Mouse (Mus musculus) kidney, embryonic 16.5 days (tissue): ENCODE measurements at regions not wholly inside any gene's neighbourhood (a gene's known extent, or its start where the extent isn't known, plus 50 kb on each side); places are given as distances from the start of the nearest gene placed in this dataset.
A peak's percentile ranks its signal among the peaks of the same experiment; 100 is the strongest.

ENCODE experiments used
- ATAC-seq: fragments of 200-750 bp; cut with Nextera tagmentation; 2 replicates; pipeline ENCODE4 v1.8.0; 2017; ENCODE audit warnings: moderate TSS enrichment; ENCODE audit not compliant: low FRiP score, low TSS enrichment
- H3K27ac ChIP-seq: fragments of 300-500 bp; sonication (generic); 2 replicates; pipeline ENCODE4 v1.5.1; 2014; ENCODE audit warnings: low read length
- H3K27me3 ChIP-seq: fragments of 300-500 bp; sonication (generic); 2 replicates; pipeline ENCODE4 v1.6.1; 2014; ENCODE audit warnings: low read length, control low read depth, mixed read lengths; ENCODE audit not compliant: insufficient read depth
- H3K36me3 ChIP-seq: fragments of 300-500 bp; sonication (generic); 2 replicates; pipeline ENCODE4 v1.6.1; 2014; ENCODE audit warnings: low read length, control low read depth, mixed read lengths; ENCODE audit not compliant: insufficient read depth
- H3K4me1 ChIP-seq: fragments of 300-500 bp; sonication (generic); 2 replicates; pipeline ENCODE4 v1.6.1; 2014; ENCODE audit warnings: low read length, control low read depth, mixed read lengths; ENCODE audit not compliant: insufficient read depth
- H3K4me2 ChIP-seq: fragments of 300-500 bp; sonication (generic); replicated peaks from 2 replicates; pipeline ENCODE4 v1.6.1; 2014; ENCODE audit warnings: low read depth, low read length
- H3K4me3 ChIP-seq: fragments of 300-500 bp; sonication (generic); 2 replicates; pipeline ENCODE4 v1.5.1; 2014; ENCODE audit warnings: mild to moderate bottlenecking, low read length
- H3K9ac ChIP-seq: fragments of 300-500 bp; sonication (generic); replicated peaks from 2 replicates; pipeline ENCODE4 v1.6.1; 2014; ENCODE audit warnings: low read length
- H3K9me3 ChIP-seq: fragments of 300-500 bp; sonication (generic); 2 replicates; pipeline ENCODE4 v1.6.1; 2016; ENCODE audit warnings: low read length, control low read depth
- WGBS: fragments of 180-500 bp; shearing (Covaris S2); extraction: QIAGEN DNeasy Blood & Tissue Kit; methylation state at CpG from one replicate; pipeline ENCODE4 v1.1.7; 2014; 5-methylcytosine and 5-hydroxymethylcytosine counted together

DNA sequence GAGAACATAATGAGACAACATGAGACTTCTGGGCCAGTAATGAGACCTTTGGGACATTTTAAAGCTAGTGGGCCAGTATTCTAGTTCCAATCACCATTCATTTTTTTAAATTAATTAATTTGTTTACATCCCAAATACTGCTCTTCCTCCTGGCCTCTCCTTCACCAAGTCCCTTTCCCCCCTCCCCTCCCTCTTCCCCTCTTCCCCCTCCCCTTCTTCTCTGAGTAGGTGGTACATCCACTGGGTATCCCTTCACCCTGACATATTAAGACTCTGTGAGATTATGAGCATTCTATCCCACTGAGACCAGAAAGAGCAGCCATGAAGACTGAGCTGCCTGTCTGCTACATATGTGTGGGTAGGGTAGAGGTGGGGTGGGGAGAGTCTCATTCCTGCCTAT is 213.7 kb upstream of the Tnc start:
- no peaks in the 10 kb centered on the region for H3K27me3 ChIP-seq
- H3K9me3 ChIP-seq, result no peaks in the 10 kb centered on the region
- no peak overlapping the region for H3K4me2 ChIP-seq
- no peak overlapping the region for H3K27ac ChIP-seq
- no peaks in the 10 kb centered on the region for H3K4me1 ChIP-seq
- H3K36me3 ChIP-seq, result no peaks in the 10 kb centered on the region
- H3K4me3 ChIP-seq, result no peak overlapping the region
- H3K9ac ChIP-seq, result no peak overlapping the region
- ATAC-seq, result no peak

DNA sequence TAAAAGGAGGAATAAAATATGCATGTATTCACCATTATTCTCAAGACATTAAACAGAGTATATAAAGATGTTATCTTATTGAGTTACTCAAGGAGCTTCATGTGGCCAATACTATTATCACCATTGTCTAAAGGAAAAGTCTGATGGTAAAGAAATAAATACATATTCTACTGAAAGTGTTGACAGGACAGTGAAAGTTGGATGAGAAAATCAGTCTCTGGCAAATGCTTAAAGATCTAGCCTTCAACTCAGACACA is 213.3 kb upstream of the Tnc start:
- no peak for ATAC-seq

DNA sequence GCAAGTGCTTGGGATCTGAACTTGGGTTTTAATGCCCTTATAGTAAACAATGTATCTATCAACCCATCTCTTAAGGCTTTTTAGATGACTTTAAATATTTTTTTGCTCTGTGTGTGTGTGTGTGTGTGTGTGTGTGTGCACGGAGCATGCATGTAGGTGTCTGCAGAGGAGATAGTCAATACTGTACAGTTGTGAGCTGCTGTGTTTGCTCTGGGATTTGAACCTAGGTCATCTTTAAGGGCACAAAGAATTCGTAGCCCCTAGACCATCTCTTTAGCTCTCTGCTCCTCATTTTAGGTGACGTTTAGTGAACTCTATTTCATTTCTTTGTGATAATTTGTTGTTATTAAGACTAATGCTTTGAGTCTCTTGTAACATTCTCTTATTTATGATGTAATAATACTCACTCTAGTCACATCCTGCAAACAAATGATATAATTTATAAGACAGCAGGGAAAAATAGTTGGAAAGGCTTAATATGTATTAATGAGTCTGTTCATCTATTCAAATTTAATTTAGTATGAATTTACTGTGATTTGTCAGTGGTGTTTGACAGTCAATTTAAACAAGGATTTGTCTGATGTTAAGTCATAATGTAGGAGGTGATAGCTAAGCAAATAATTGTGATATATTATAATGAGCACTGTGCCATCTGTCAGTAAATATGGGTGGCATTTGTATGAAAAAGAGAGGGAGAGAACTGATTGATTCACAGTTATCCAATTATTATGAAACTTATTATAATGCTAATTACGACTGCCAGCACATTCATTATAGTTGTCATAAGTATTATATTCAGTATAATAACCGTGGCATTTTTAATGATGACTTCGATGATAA is 212.8 kb upstream of the Tnc start:
- H3K27ac ChIP-seq, result no peak overlapping the region
- no peak overlapping the region for H3K9ac ChIP-seq
- ATAC-seq, result no peak
- H3K9me3 ChIP-seq, result no peaks in the 10 kb centered on the region
- H3K4me2 ChIP-seq, result no peak overlapping the region
- no peak overlapping the region for H3K4me3 ChIP-seq
- no peaks in the 10 kb centered on the region for H3K36me3 ChIP-seq
- no peaks in the 10 kb centered on the region for H3K27me3 ChIP-seq
- no peaks in the 10 kb centered on the region for H3K4me1 ChIP-seq
- 84% methylated on average over 6 of the region's 6 CpGs for WGBS

More for the DNA sequence above, 213.3 kb upstream of the Tnc start:
- H3K9me3 ChIP-seq, result no peaks in the 10 kb centered on the region
- no peak overlapping the region for H3K4me3 ChIP-seq
- no peaks in the 10 kb centered on the region for H3K36me3 ChIP-seq
- H3K4me2 ChIP-seq, result no peak overlapping the region
- H3K27me3 ChIP-seq, result no peaks in the 10 kb centered on the region
- no peak overlapping the region for H3K27ac ChIP-seq
- no peak overlapping the region for H3K9ac ChIP-seq
- H3K4me1 ChIP-seq, result no peaks in the 10 kb centered on the region

DNA sequence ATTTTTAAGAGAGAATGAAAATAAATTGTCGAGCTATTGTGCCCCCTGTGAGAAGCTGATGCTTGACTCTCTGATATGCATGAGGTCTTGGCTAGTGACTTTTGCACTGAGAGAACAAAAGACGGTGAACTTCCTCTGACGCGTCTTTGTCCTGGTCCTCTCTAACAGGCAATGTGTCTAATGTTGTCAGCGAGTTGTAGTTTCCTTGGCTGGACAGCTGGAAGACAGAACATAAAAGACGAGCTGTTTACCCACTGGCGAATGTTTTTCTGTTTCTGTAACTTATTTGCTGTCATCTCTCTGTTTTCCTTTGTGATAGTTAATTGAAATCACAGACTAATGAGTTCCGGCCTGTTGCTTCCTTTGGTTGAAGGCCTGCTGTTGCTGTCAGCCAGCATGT is 208.4 kb upstream of the Tnc start:
- ATAC-seq, result peak; percentile 61; the same call in 1 of the 2 replicates

DNA sequence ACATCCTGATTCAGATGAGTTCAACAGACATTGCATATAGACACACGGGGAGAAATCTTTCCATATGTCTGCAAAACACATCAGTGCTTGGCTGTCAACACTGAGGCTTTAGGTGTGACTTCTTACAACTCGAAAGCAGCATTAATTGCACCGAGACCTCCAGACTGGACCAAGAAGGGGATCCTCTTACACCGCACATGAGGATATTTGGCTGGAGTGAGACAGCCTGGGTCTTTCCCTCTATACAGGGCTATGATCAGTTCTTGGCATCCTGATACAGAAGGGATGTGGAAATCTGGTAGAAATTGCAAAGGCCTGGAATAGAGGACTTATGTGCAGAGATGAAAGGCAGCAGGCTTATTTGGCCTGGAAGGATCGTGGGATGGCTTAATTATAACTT is 203.9 kb upstream of the Tnc start:
- Histone ChIP-seq H3K36me3 (no peaks in the 10 kb centered on the region), H3K27me3 (no peaks in the 10 kb centered on the region), H3K4me3 (no peak overlapping the region), H3K9me3 (no peaks in the 10 kb centered on the region), H3K4me2 (no peak overlapping the region), H3K4me1 (no peaks in the 10 kb centered on the region), H3K27ac (no peak overlapping the region), H3K9ac (no peak overlapping the region)
- ATAC-seq, result no peak
- WGBS, result 73% methylated on average over 5 of the region's 5 CpGs

More for the DNA sequence above, 208.4 kb upstream of the Tnc start:
- H3K27me3 ChIP-seq, result no peaks in the 10 kb centered on the region
- WGBS, result 24% methylated on average over 8 of the region's 8 CpGs
- H3K9ac ChIP-seq, result no peak overlapping the region
- H3K36me3 ChIP-seq, result no peaks in the 10 kb centered on the region
- H3K27ac ChIP-seq, result no peak overlapping the region
- no peak overlapping the region for H3K4me2 ChIP-seq
- H3K4me1 ChIP-seq, result no peaks in the 10 kb centered on the region
- H3K4me3 ChIP-seq, result no peak overlapping the region
- H3K9me3 ChIP-seq, result no peaks in the 10 kb centered on the region

DNA sequence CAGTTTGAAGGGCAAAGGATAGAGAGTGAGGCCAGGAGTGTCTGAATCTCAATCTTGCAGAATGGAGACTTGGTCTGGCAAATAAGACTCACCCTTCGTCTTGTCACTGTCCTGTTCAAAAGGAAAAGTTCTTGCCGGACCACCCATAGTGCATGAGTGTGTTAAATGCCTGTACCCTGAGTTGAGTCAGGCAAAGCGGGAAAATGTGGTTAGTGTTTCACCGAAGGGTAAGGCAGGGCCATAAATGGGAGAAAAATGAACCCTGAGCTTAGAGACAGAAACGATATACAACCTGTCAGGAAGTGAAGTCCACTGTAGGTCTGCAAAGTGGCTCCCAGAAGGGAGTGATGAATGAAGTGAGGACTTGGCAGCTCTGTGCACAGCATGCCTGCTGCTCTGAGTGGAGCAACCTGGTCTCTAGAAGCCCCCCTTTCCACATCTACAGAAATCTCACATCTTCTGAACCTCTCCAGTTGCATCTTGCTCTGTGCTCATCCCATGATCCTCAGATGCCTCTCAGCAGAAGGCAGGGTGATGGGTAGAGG is 191.5 kb upstream of the Tnc start:
- Histone ChIP-seq H3K4me2 (no peak overlapping the region), H3K9ac (no peak overlapping the region), H3K27ac (no peak overlapping the region), H3K9me3 (no peaks in the 10 kb centered on the region), H3K36me3 (no peaks in the 10 kb centered on the region), H3K27me3 (no peaks in the 10 kb centered on the region), H3K4me3 (no peak overlapping the region), H3K4me1 (no peaks in the 10 kb centered on the region; the same call in 1 of the 2 replicates)
- ATAC-seq, result 0 out of 2 replicates have a peak, but pooled peaks have one; percentile 23
- 18% methylated on average over 5 of the region's 5 CpGs for WGBS

DNA sequence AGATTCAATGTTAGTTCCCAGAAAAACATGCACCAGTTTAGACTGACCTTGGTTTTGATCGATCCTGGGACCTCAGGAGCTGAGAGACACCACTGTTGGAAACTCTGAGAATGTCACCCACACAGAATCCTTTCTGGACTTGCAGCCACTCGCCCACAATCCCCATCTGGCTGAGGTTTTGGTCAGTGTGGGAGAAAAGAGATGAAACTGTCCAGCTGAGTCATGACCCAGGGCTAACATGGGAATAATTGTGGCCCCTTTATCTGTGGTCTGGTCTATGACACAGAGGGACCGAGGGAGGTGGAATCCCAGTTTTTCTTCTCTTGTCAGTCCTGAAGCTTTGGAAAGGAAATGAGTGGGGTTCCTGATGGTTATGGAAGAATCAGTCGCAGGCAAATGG is 188.7 kb upstream of the Tnc start:
- no peaks in the 10 kb centered on the region; the same call in 1 of the 2 replicates for H3K4me1 ChIP-seq
- no peak overlapping the region for H3K4me2 ChIP-seq
- H3K9me3 ChIP-seq, result no peaks in the 10 kb centered on the region
- no peak overlapping the region for H3K4me3 ChIP-seq
- no peak overlapping the region for H3K9ac ChIP-seq
- 85% methylated on average over 4 of the region's 4 CpGs for WGBS
- no peak overlapping the region for H3K27ac ChIP-seq
- no peaks in the 10 kb centered on the region for H3K27me3 ChIP-seq
- no peak for ATAC-seq
- H3K36me3 ChIP-seq, result no peaks in the 10 kb centered on the region

DNA sequence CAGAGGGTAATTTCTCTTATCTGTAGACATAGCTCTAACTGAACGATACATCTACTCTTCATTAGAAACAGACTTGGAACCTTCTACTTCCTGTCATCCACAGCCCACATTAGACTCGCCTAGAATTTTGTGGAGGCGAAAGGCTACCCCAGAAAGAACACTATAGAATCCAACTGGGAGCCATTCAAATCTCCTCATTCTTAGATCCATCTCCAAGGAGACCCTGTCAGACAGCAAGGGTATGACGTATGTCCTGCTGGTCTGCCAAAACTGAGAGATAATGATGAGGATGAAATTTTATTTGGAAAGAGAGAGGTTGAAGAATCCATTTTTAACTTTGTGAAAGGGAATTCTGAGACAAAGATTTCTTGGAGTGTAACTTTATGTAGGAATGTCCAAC is 185.3 kb upstream of the Tnc start:
- no peak overlapping the region for H3K4me2 ChIP-seq
- H3K36me3 ChIP-seq, result no peaks in the 10 kb centered on the region
- no peak overlapping the region for H3K27ac ChIP-seq
- ATAC-seq, result no peak
- no peak overlapping the region for H3K9ac ChIP-seq
- H3K27me3 ChIP-seq, result no peaks in the 10 kb centered on the region
- 89% methylated on average over 4 of the region's 4 CpGs for WGBS
- H3K4me3 ChIP-seq, result no peak overlapping the region
- H3K4me1 ChIP-seq, result no peaks in the 10 kb centered on the region
- H3K9me3 ChIP-seq, result no peaks in the 10 kb centered on the region

DNA sequence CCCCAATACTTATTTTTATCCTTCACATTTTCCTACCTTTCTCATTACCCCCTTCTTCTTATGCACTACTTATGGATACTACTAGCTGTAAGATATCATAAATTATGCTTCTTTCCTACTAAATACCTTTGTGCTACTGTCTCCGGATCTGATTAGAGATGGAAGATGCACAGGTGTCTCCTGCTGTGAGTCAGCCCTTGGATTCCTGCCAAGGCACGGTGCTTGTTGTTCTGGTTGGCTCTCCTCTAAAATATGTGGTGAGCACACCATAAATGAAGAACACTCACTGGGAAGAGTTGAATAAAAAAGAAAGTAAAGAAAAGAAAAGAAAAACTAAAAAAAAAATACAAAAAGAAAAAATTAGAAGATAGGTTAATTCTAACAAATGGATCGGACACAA is 181.5 kb upstream of the Tnc start:
- Histone ChIP-seq H3K9me3 (no peaks in the 10 kb centered on the region), H3K4me1 (no peaks in the 10 kb centered on the region), H3K27me3 (no peaks in the 10 kb centered on the region), H3K27ac (no peak overlapping the region), H3K36me3 (no peaks in the 10 kb centered on the region), H3K4me2 (no peak overlapping the region), H3K4me3 (no peak overlapping the region), H3K9ac (no peak overlapping the region)
- 64% methylated on average over 3 of the region's 3 CpGs for WGBS
- ATAC-seq, result no peak

DNA sequence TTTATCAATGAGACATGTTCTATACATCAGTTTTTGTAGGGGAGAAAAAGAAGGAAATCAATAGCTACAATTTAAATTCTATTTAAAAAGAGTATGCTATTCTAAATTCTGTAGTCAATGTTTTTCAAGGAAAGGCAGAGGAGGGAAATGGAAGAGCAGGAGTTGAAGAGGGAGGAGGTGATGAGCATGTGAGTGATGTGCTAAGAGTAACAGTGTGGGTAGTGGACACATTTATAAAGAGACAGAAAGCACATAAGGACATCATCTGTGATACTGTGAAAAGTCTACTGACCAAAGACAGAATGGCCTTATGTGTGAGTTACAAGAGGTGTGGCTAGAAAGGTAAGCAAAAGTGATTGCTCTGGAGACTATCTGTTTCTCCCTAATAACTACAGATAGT is 179.8 kb upstream of the Tnc start:
- Histone ChIP-seq H3K36me3 (no peaks in the 10 kb centered on the region), H3K27me3 (no peaks in the 10 kb centered on the region), H3K4me3 (no peak overlapping the region), H3K9ac (no peak overlapping the region), H3K4me1 (no peaks in the 10 kb centered on the region), H3K27ac (no peak overlapping the region), H3K4me2 (no peak overlapping the region), H3K9me3 (no peaks in the 10 kb centered on the region)
- no peak for ATAC-seq
